Mouse (Mus musculus): Measurements from ENCODE around the gene Rbpj. TPM values are rescaled to one million over a fixed set of nuclear protein-coding genes. Genes with fewer than 3 reads are reported as not detected.

Gene Rbpj
- polyA plus RNA-seq, 1 experiment from 2014 or later, result 38.8 TPM

GRCm38 (mm10) chr5:53481021-53481420 is 15.1 kb downstream of the Rbpj start:
- WGBS, result 92% methylated on average over 2 of the region's 2 CpGs
- Histone ChIP-seq H3K4me3 (replicated peaks; ENCODE audit: low read length) (no peak overlapping the region), H3K36me3 (replicated peaks; ENCODE audit: control insufficient read depth, insufficient read depth) (no peaks in the 10 kb centered on the region), H3K4me2 (replicated peaks) (no peak overlapping the region), H3K9ac (no peak overlapping the region), H3K4me1 (replicated peaks; ENCODE audit: control insufficient read depth, insufficient read depth, low read length) (no peaks in the 10 kb centered on the region), H3K27ac (no peak overlapping the region), H3K27me3 (ENCODE audit: control insufficient read depth, insufficient read depth, low read length) (no peaks in the 10 kb centered on the region), H3K9me3 (ENCODE audit: control insufficient read depth, low read length) (no peaks in the 10 kb centered on the region)
- DNase-seq (ENCODE audit: low spot score) (no peak), ATAC-seq (ENCODE audit: low FRiP score) (no peak)

- Histone ChIP-seq H3K4me1 (replicated peaks; ENCODE audit: control insufficient read depth, insufficient read depth, low read length) (no peaks in the 10 kb centered on the region), H3K36me3 (replicated peaks; ENCODE audit: control insufficient read depth, insufficient read depth) (no peaks in the 10 kb centered on the region), H3K9ac (no peak overlapping the region), H3K4me2 (replicated peaks) (no peak overlapping the region), H3K9me3 (ENCODE audit: control insufficient read depth, low read length) (no peaks in the 10 kb centered on the region), H3K27me3 (ENCODE audit: control insufficient read depth, insufficient read depth, low read length) (no peaks in the 10 kb centered on the region), H3K4me3 (replicated peaks; ENCODE audit: low read length) (no peak overlapping the region), H3K27ac (no peak overlapping the region)
- 89% methylated on average over 6 of the region's 6 CpGs for WGBS
- ATAC-seq (ENCODE audit: low FRiP score) (no peak), DNase-seq (ENCODE audit: low spot score) (no peak)
Observed at GRCm38 (mm10) chr5:53485069-53485628, 19.2 kb downstream of the Rbpj start.

GRCm38 (mm10) chr5:53485934-53486475 is 20.1 kb downstream of the Rbpj start:
- Histone ChIP-seq H3K9me3 (ENCODE audit: control insufficient read depth, low read length) (no peaks in the 10 kb centered on the region), H3K27me3 (ENCODE audit: control insufficient read depth, insufficient read depth, low read length) (no peaks in the 10 kb centered on the region), H3K4me1 (replicated peaks; ENCODE audit: control insufficient read depth, insufficient read depth, low read length) (no peaks in the 10 kb centered on the region), H3K36me3 (replicated peaks; ENCODE audit: control insufficient read depth, insufficient read depth) (no peaks in the 10 kb centered on the region), H3K9ac (no peak overlapping the region), H3K27ac (no peak overlapping the region), H3K4me3 (replicated peaks; ENCODE audit: low read length) (no peak overlapping the region), H3K4me2 (replicated peaks) (no peak overlapping the region)
- DNase-seq (ENCODE audit: low spot score) (no peak), ATAC-seq (ENCODE audit: low FRiP score) (no peak)
- 70% methylated on average over 9 of the region's 9 CpGs for WGBS

- H3K4me3 ChIP-seq (replicated peaks; ENCODE audit: low read length), result no peak overlapping the region
- H3K9me3 ChIP-seq (ENCODE audit: control insufficient read depth, low read length), result no peaks in the 10 kb centered on the region
- no peaks in the 10 kb centered on the region for H3K4me1 ChIP-seq (replicated peaks; ENCODE audit: control insufficient read depth, insufficient read depth, low read length)
- WGBS, result 52% methylated on average over 11 of the region's 11 CpGs
- DNase-seq (ENCODE audit: low spot score) (no peak), ATAC-seq (ENCODE audit: low FRiP score) (no peak)
- no peaks in the 10 kb centered on the region for H3K36me3 ChIP-seq (replicated peaks; ENCODE audit: control insufficient read depth, insufficient read depth)
- H3K27ac ChIP-seq, result no peak overlapping the region
- H3K4me2 ChIP-seq (replicated peaks), result no peak overlapping the region
- no peaks in the 10 kb centered on the region for H3K27me3 ChIP-seq (ENCODE audit: control insufficient read depth, insufficient read depth, low read length)
- H3K9ac ChIP-seq, result no peak overlapping the region
Observed at GRCm38 (mm10) chr5:53486966-53487592, 21.1 kb downstream of the Rbpj start.

- ATAC-seq (ENCODE audit: low FRiP score) (no peak), DNase-seq (ENCODE audit: low spot score) (no peak)
- Histone ChIP-seq H3K27me3 (ENCODE audit: control insufficient read depth, insufficient read depth, low read length) (no peaks in the 10 kb centered on the region), H3K36me3 (replicated peaks; ENCODE audit: control insufficient read depth, insufficient read depth) (no peaks in the 10 kb centered on the region), H3K9me3 (ENCODE audit: control insufficient read depth, low read length) (no peaks in the 10 kb centered on the region), H3K27ac (no peak overlapping the region), H3K4me1 (replicated peaks; ENCODE audit: control insufficient read depth, insufficient read depth, low read length) (no peaks in the 10 kb centered on the region), H3K9ac (no peak overlapping the region), H3K4me2 (replicated peaks) (no peak overlapping the region), H3K4me3 (replicated peaks; ENCODE audit: low read length) (no peak overlapping the region)
- WGBS, result 66% methylated on average over 5 of the region's 5 CpGs
Observed at GRCm38 (mm10) chr5:53490697-53491099, 24.7 kb downstream of the Rbpj start.

GRCm38 (mm10) chr5:53493756-53494155 is 27.8 kb downstream of the Rbpj start:
- ATAC-seq (ENCODE audit: low FRiP score) (no peak), DNase-seq (ENCODE audit: low spot score) (no peak)
- H3K4me3 ChIP-seq (replicated peaks; ENCODE audit: low read length), result no peak overlapping the region
- H3K4me2 ChIP-seq (replicated peaks), result no peak overlapping the region
- no peaks in the 10 kb centered on the region for H3K36me3 ChIP-seq (replicated peaks; ENCODE audit: control insufficient read depth, insufficient read depth)
- no peak overlapping the region for H3K27ac ChIP-seq
- no peaks in the 10 kb centered on the region for H3K4me1 ChIP-seq (replicated peaks; ENCODE audit: control insufficient read depth, insufficient read depth, low read length)
- 73% methylated on average over 6 of the region's 6 CpGs for WGBS
- no peak overlapping the region for H3K9ac ChIP-seq
- H3K9me3 ChIP-seq (ENCODE audit: control insufficient read depth, low read length), result no peaks in the 10 kb centered on the region
- no peaks in the 10 kb centered on the region for H3K27me3 ChIP-seq (ENCODE audit: control insufficient read depth, insufficient read depth, low read length)

- H3K9me3 ChIP-seq (ENCODE audit: control insufficient read depth, low read length), result no peaks in the 10 kb centered on the region
- no peak for ATAC-seq (ENCODE audit: low FRiP score)
- H3K9ac ChIP-seq, result no peak overlapping the region
- no peak overlapping the region for H3K4me3 ChIP-seq (replicated peaks; ENCODE audit: low read length)
- 92% methylated on average over 17 of the region's 17 CpGs for WGBS
- H3K4me2 ChIP-seq (replicated peaks), result no peak overlapping the region
- H3K36me3 ChIP-seq (replicated peaks; ENCODE audit: control insufficient read depth, insufficient read depth), result no peaks in the 10 kb centered on the region
- H3K4me1 ChIP-seq (replicated peaks; ENCODE audit: control insufficient read depth, insufficient read depth, low read length), result no peaks in the 10 kb centered on the region
- no peak for DNase-seq (ENCODE audit: low spot score)
- no peak overlapping the region for H3K27ac ChIP-seq
- no peaks in the 10 kb centered on the region for H3K27me3 ChIP-seq (ENCODE audit: control insufficient read depth, insufficient read depth, low read length)
Observed at GRCm38 (mm10) chr5:53494536-53495159, 28.7 kb downstream of the Rbpj start.

GRCm38 (mm10) chr5:53496846-53497549 is 31.0 kb downstream of the Rbpj start:
- Histone ChIP-seq H3K27ac (no peak overlapping the region), H3K9me3 (ENCODE audit: control insufficient read depth, low read length) (no peaks in the 10 kb centered on the region), H3K27me3 (ENCODE audit: control insufficient read depth, insufficient read depth, low read length) (no peaks in the 10 kb centered on the region), H3K4me3 (replicated peaks; ENCODE audit: low read length) (no peak overlapping the region), H3K4me2 (replicated peaks) (no peak overlapping the region), H3K9ac (no peak overlapping the region), H3K36me3 (replicated peaks; ENCODE audit: control insufficient read depth, insufficient read depth) (no peaks in the 10 kb centered on the region), H3K4me1 (replicated peaks; ENCODE audit: control insufficient read depth, insufficient read depth, low read length) (no peaks in the 10 kb centered on the region)
- DNase-seq (ENCODE audit: low spot score) (no peak), ATAC-seq (ENCODE audit: low FRiP score) (no peak)
- 86% methylated on average over 9 of the region's 9 CpGs for WGBS

- Histone ChIP-seq H3K27me3 (ENCODE audit: control insufficient read depth, insufficient read depth, low read length) (no peaks in the 10 kb centered on the region), H3K36me3 (replicated peaks; ENCODE audit: control insufficient read depth, insufficient read depth) (no peaks in the 10 kb centered on the region), H3K4me2 (replicated peaks) (no peak overlapping the region), H3K4me1 (replicated peaks; ENCODE audit: control insufficient read depth, insufficient read depth, low read length) (no peaks in the 10 kb centered on the region), H3K4me3 (replicated peaks; ENCODE audit: low read length) (no peak overlapping the region), H3K27ac (no peak overlapping the region), H3K9me3 (ENCODE audit: control insufficient read depth, low read length) (no peaks in the 10 kb centered on the region), H3K9ac (no peak overlapping the region)
- WGBS, result 89% methylated on average over 3 of the region's 3 CpGs
- ATAC-seq (ENCODE audit: low FRiP score) (no peak), DNase-seq (ENCODE audit: low spot score) (no peak)
Observed at GRCm38 (mm10) chr5:53499571-53499970, 33.6 kb downstream of the Rbpj start.
